Mouse (Mus musculus) thymus, postnatal 25 days (tissue): ENCODE data around the gene Slc6a1.

ENCODE experiments used
- DNase-seq: peaks from one replicate; pipeline ENCODE4 v3.0.0; 2022

Slc6a1 gene

DNA sequence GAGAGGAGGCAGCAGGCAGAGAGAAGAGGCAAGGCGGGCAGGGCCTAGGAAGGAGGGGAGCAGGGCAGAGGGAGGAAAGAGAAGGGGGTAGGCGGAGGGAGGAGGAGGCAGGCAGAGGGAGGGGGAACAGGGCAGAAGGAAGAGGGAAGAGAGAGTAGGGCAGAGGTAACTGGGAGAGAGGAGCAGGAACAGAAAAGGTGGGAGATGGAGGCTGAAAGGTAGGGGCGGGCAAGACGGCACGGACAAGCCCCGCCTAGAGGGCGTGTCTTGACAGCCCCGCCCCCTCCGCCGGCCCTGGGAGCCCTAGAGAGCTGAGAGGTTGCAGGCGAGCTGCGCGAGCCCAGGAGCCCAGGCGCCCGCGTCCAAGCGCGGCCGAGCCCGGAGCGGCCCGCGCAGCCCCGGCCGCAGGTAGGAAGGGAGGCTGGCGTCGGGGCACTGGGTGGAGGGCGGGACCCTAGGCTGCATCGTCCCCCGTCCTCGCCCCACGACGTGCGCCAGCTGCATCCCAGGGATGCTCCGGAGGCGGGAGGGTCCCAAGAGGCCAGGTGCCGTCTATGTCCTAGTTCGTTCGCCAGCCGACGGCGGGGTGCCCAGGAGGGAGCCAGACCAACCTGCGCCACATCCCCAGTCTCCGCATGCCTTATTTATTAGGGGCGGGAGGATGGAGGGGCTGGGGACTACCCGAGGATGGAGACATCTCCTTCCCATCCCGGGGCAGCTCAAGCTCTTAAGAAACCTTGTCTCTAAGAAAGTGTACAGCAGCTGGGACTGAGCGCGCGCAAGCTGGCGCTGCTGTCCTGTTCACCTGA is at the start of gene Slc6a1:
TSS of gene Slc6a1 (plus strand) at position 167 of the 809 bp plus-strand sequence.
- peak; percentile 7 for DNase-seq

DNA sequence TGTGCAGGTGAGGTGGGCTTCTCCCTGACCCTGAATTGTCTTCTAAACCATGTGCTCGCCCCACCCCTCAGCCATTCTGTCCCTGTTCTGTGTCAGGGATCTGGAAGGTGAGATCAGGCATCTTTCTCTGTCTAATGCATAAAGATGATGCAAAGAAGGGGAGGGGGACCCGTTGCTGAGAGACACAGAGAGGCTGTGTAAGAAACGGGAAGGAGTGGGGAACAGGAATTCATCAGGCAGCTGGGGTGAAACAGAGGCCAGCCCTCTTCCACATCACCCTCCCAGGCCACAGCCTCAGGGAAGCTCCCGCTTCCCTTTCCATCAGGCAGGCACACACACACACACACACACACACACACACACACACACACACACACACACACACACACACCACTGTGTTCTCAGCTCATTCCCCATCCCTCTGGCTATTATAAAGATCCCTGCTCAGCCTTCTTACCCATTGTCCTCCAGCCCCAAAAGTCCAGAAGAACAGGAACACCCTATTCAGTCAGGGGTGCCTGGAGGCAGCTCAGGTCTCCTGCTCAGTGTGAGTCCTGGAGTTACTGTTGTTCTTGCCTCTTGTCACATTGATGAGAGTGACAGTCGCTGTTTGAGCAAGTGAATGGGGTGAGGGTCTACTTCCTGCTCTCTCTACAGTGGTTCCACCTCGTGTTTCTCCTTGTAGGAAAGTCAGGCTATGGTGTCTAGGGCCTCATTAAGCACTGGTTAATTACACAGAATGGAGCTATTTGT is 43.4 kb upstream of the Slc6a1 start:
- DNase-seq: no peak

DNA sequence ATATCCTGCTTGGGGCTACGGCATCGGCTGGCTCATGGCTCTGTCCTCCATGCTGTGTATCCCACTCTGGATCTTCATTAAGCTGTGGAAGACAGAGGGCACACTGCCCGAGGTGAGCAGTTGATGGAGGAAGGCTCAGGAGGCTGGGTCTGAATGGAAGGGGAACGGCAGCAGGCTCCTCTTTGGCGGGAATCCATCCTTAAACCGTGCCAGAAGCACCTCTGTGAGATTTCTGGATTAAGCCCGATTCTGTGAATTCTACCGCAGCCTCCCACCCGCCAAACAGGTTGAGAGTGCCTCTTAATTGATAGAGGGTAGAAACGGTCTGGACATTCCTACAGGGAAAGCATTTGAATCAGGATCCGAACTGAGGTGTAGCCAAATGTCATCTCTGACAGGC is 36.8 kb upstream of the Slc6a1 start:
- no peak for DNase-seq

DNA sequence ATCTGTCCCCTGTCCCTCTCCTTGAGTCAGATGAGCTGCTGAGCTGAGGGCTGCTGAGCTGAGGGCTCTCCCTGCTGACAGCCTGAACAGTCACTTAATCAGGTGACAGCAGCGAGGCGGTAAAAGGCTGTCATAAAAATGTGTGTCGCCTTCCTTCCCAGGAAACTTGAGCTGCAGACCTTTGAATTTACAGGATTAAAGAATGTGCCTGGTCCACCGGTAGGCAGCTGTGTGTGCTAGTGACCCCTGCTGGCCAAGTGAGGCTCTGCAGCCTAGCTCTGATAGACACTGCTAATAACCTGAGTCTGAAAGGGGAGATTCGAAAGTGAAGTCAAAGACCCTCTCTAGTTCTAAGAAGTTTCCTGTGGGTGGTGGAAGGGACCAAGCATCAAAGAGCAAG is 32.1 kb upstream of the Slc6a1 start:
- DNase-seq: peak; percentile 61

DNA sequence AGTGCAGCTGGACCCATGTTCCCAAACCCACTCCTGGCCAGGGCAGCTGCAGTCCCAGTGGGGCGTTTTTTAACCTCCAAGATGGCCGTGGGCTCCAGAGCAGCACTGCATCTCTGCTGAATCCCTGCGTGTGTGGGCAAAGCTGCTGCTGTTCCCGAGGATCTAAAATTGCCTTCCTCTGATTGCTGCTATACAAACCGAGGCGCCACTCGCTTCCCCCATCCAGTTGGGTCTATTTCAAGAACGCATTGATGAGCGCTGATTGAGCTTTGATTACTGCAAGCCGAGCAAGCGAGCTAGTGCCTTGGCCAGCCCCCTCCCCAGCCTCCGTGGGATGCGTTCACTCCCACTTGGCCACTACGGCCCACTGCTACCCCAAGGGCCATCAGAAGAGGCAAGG is 27.5 kb upstream of the Slc6a1 start:
- no peak for DNase-seq

DNA sequence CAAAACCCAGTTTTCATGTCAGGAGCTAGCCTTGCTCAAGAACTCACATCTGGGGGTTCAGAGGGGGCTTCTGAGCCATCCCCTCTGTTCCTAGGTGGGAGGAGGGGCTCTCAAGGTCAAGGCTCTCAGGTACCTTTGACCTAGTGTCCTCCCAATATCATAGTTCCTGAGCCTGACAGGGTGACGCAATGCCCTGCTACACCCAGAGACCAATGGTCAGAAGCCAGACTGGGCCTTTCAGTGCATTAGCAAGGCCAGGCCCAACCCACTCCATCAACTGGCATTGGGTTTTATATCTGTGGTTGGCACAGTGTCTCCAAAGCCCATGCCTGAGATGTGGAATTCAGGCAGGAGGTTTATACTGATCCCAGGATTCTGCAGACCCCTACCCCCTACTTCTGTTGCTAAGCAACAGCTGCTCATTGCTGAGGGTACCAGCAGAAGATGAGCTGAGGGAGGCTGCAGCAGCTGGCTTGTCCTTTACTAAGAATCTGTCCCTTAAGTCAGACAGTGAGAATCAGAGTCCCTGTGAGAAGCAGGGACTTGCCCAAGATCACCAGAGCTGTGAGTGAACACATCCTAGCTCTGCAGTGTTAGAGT is 24.6 kb upstream of the Slc6a1 start:
- DNase-seq: no peak

DNA sequence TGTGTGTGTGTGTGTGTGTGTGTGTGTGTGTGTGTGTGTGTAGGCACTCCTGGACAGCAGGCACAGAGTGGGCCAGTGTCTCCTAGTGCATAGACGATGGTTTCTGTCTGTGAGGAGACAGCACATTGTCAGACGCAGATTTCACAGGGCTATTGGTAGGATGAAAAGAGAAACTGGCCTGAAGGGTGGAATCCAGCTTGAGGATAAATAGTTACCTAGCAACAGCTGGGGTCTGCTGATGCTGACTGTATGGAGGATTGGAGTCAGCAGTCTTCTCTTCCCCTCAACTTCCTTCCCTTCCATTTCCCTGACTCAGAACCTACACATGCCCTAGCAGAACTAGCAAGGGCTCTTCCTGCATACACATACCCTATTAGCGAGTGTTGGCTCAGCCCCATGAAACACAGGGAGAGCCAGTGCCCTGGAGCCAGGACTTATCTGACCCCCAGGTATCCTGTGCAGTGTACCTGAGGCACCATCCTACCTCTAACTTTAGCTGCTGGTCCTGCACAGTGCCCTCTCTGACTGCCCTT is 23.7 kb upstream of the Slc6a1 start:
- no peak for DNase-seq

DNA sequence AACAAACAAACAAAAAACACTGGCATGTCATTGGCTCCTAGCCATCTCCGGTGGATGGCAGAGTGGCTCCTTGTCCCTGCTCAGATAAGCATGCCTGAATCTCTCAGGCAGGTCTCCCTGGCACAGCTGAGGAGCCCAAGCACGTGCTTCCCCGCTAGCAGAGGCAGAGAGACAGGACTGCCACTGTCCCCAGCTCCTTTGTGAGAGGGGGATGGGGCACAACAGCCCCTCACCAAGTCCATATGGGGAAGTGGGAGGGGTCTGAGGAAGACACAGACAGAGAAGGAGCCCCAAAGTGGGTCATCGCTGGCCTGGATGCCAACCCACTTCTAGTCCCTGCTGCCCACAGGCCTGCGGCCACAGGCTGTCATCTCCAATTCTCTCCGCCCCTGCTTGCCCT is 20.8 kb upstream of the Slc6a1 start:
- DNase-seq: no peak

DNA sequence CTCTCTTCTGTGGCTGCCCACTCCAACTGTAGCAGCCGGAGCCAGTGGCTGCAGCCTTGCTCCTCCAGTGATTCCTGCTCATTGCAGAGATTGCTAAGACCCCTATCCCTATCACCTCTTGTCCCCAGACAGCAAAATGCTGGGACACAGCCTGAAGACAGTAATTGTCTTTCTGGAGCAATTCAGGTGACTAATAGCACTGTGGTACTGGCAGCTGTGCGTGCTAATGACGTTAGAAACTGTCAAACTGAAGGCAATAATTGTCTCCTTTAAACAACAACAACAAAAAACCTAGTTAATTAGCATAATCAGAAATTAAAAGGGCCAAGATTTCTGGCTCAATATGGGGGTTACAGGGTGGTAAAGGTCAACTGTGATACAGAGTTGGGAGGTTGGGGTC is 18.4 kb upstream of the Slc6a1 start:
- DNase-seq: no peak

DNA sequence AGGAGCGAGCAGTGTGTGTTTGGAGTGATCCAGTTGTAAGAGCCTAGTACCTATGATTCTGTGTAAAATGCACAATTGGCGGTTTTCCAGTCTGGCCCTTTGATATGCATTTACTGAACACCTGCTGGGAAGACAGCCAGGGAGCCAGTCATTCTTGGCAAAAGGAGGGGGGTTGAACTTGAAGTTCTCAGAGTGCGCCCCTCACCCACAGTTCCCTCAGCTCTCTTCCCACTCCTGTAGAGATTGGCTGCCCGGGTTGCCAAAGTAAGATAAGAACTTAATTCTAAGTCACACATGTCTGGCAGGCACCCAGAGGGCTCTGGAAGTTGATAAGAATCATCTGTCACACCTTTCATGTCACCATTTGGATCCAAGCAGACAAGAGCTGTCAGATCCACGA is 18.0 kb upstream of the Slc6a1 start:
- DNase-seq: no peak

DNA sequence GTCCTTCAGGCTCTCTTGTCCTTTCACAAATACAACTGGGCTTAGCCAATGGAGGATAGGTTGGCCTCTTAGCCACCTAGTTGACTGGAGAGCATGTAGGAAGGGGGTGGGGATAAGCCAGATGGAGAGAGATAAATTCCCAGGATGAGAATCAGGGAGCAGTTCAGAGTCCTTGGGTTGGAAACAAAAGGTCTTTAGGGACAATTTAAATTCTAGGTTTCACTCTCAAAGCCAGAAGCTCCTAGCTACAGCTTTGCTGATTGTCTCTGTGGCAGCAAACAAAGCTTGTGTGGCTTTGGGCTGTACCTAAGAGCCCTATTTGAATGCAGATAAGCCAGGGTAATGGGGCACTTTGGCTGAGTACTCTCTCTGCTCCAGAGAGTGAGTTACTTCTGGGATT is 16.2 kb upstream of the Slc6a1 start:
- DNase-seq: no peak

DNA sequence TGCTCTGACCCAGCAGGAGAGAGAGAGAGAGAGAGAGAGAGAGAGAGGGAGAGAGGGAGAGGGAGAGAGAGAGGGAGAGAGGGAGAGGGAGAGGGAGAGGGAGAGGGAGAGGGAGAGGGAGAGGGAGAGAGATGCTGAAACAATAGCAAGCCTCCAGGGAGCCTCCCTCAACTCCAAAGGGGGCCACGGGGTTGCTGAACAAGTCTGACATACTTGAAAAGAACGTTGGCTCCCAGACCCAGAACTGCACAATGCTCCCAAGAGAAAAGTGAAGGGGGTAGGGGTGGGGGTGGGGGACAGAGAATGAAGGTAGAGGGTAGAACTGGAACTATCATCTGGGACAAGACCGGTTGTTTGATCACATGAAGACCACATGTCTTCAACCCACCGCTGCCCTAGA is 14.5 kb upstream of the Slc6a1 start:
- no peak for DNase-seq

DNA sequence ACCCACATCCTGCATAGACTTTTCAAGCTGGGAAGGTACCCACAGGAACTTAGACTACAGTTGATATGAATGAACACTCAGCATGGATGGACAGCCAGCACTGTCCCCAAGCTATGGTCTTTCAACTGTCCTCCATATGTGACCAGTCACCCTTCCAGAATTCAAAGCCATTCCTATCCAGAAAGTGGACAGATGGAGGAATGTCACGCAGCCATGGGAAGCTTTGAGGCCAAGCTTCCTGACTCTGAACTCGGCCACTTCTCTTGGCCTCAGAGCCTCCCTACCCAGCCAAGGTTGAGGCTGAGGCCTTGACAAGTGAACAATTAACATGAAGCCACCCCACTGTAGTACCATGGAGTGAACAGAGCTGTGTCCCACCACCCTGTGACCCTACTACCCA is 12.8 kb upstream of the Slc6a1 start:
- DNase-seq: no peak

DNA sequence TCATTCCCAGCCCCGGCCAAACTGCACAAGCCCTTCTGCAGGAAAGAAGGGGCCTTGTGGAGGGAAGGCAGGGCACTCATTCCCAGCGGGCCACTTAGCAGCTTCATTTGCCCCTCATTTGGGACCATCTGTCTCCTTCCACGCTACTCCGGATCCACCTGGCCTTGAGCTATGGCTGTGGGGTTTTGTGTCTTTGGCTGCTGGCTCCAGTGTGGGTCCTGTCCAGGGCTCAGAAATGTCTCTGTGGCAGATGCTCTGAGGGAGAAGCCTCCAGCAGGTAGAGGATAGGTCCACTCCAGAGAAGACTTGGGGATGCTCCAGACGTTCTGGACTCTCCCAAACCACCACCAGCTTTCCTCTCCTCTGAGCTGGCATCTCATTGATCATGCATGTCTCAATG is 11.6 kb upstream of the Slc6a1 start:
- no peak for DNase-seq

DNA sequence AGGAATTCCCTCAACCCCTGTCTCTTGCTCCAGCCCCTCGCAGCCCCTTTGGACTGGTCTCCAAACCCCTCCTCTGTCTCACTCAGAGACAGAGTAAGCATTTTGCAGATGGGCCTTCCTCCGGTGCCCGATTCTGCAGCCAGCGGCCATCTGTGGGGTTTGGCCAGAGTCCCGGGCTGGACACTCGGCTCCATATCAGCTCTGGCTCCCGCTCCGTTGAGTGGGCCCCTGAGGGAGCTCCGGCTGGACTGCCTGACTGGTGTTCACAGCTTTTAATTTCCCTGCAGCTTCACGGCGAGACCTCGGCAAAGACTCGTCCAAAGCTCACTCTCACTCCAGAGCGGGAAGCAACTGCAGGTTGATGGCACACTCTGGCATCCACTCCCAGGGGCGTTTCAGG is 10.2 kb upstream of the Slc6a1 start:
- no peak for DNase-seq

DNA sequence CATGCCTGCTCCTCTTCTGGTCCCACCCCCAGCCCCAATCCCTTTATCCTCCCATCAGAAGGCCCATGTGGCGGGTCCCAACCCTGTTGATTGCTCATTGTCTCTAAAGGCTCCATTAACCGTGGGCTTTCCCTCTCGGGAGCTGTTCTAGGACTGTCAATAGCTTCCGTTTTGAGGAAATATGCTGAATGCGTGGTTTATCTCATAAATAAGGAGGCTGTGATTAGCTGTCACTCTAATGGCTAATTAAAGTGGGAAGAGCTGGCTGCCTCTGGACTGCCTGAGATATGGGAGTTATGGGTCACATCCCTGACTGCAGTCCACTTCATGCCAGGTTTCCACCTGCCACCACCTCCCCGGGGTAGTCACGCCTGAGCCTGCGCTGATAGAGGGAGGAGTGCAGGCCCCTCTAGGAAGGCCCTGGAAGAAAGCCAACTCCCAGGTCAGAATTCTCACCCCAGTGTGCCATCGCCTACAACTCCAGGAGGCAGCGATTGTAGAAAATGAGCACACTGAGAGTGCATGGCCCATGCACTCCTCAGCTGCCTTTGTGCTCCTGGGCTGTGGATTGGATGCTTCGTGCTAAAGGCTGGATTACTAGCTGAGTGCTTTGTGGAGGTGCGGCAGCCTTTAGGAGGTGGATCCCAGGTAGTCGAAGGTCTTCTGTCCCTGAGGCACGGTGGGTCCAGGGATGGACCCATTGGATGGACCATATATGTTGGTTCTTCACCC is 8.3 kb upstream of the Slc6a1 start:
- no peak for DNase-seq

DNA sequence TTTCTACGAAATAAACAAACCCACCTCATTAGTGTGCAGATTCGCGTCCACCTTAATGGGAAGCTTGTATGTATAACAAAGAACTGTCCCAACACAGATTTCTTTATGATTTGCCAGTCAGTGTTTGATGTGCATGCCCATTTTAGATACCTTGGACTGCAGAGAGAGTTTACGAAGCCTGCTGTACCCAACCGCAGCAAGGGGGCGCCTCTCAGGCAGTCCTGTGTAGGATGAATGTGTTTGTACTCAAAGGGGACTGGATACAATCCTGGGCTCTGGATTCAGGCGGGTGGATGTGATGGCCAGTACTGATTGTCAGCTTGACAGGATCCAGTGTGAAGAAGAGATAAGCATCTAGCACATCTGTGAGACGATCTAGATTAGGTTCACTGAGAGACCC is 6.6 kb upstream of the Slc6a1 start:
- no peak for DNase-seq

DNA sequence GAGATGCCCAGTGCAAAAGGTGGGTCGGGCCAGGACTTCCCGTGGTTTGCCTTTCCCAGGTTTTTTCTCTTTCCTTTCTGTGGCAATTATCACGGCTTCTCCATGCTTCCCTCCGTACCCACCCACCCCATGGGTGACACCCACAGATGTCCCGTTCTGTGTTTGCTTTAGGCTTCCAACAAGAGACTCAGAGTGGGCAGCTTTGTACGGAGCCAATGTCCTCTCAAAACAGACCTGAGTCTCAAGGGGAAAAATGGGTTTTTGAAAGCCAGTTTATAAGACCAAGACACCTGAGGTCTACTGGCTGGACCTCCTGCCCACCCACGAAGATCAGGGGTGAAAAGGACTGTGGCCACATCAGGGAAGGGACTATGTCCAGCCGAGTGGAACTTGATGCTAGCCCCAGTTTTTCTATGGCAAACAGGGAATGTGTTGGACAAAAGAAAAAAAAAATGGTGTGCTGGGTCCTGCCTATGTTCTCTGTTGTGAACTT is 889 bp downstream of the Slc6a1 start:
- DNase-seq: no peak

DNA sequence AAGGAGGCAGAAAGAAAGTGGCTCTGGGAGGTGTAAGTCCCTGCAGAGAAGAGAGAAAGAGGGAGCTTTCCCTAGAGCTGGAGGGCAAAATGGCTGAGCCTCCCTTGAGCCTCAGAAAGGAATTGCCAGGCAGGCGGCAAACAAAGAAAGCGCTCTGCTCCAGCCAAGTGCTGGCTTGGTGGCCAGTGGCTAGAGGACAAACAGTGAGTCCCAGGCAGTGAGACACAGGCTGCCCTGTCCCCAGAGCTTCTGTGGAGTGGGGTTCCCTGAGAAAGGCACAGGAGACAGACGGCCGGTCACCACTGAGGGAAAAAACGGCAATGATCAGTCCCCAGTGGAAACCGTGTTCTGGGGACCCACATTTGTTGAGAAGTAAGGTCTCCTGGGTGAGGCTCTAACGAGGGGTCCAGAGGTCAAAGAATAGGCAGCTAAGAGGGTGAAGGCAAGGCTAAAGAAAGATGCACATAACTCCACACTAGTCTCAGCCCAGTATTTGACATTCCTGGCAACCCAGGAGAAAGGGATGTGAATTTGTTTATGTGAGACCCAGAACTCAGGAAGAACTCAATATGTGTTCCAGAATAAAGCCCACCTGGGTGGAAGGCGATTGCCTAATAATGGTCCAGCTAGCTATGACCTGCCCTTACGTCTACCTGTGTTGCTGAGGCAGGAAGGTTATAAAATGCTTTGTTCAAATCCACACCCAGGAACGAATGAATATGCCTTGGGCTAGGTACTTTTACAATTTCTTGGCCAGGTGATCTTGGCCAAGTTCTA is 1.7 kb downstream of the Slc6a1 start:
- DNase-seq: no peak

DNA sequence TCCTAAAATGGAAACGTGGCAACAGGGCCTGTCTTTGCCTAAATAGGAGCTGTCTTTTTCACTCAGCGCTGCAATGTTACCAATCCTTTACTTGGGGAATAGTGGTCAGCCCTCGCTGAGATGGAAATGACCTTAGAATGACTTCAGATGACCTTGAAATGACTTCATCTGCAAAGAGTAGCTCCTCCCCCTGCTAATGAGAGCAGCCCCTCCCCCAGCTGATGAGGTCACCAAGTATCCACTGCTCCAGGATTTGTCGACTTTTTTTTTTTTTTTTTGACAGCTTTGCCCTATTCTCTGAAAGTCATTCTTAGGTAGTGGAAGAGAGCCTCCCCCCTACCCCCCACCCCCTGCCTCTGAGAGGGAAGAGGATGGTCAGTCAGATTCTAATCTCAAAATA is 3.0 kb downstream of the Slc6a1 start:
- DNase-seq: no peak

DNA sequence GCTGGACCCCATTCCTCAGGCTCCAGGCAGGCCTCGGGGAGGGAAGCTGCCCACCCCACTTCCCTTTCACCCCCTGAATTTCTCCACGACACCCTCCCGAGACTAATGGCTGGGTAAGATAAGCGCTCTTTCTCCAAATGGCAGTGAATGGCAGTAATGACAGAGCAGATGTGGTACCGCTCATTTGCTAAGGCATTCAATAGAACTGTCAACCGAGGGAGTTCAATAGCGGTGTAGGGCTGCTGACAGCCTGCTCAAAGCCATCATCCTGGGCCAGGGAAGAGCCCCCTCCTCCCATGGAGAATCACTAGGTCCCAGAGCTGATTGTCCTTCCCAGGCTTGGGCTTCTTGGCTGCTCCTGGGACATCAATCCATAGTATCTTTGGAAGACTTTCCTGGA is 6.7 kb downstream of the Slc6a1 start:
- DNase-seq: no peak

DNA sequence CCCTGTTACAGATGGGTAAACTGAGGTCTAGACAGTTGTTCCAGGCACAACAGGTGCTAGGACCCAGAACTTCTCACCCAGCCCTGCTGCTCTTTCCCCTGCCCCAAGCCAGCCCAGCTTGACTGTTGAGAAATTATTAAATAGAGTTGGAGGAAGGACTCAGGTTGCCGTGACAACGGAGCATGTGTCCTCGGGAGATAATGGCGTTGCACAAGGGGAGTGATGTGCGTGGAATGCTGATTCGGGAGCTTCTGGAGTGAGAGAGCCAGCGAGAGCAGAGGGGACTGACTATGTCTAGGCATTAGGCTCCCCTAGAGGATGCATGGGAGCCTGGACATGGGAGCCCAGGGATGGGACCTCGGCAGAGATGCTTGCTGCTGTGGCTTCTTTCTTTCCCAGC is 7.7 kb downstream of the Slc6a1 start:
- DNase-seq: no peak
